Mouse (Mus musculus) neural tube, embryonic 13.5 days (tissue): Measurements from ENCODE around the gene Ptprcap. TPM values are rescaled to one million over a fixed set of nuclear protein-coding genes. Genes with fewer than 3 reads are reported as not detected.

Experiments used
- ATAC-seq: fragments of 200-750 bp; cut with Nextera tagmentation; 2 replicates; pipeline ENCODE4 v1.8.0; 2017; ENCODE audit warnings: low read depth, mild to moderate bottlenecking, moderate TSS enrichment, moderate library complexity
- H3K27ac ChIP-seq: fragments of 300-500 bp; sonication (generic); replicated peaks from 2 replicates; pipeline ENCODE4 v1.5.1; 2015; ENCODE audit warnings: moderate library complexity, mild to moderate bottlenecking, inconsistent platforms
- H3K27me3 ChIP-seq: fragments of 300-500 bp; sonication (generic); 2 replicates; pipeline ENCODE4 v1.6.1; 2015; ENCODE audit warnings: mild to moderate bottlenecking, inconsistent platforms
- H3K36me3 ChIP-seq: fragments of 300-500 bp; sonication (generic); 2 replicates; pipeline ENCODE4 v1.6.1; 2015; ENCODE audit warnings: mild to moderate bottlenecking, inconsistent platforms
- H3K4me1 ChIP-seq: fragments of 300-500 bp; sonication (generic); replicated peaks from 2 replicates; pipeline ENCODE4 v1.6.1; 2015; ENCODE audit warnings: inconsistent platforms
- H3K4me2 ChIP-seq: fragments of 300-500 bp; sonication (generic); 2 replicates; pipeline ENCODE4 v1.6.1; 2015; ENCODE audit warnings: inconsistent platforms, mild to moderate bottlenecking, moderate library complexity
- H3K4me3 ChIP-seq: fragments of 300-500 bp; sonication (generic); 2 replicates; pipeline ENCODE4 v1.5.1; 2015; ENCODE audit warnings: mild to moderate bottlenecking, inconsistent platforms
- H3K9ac ChIP-seq: fragments of 300-500 bp; sonication (generic); 2 replicates; pipeline ENCODE4 v1.6.1; 2015; ENCODE audit warnings: moderate library complexity, mild to moderate bottlenecking, inconsistent platforms
- H3K9me3 ChIP-seq: fragments of 300-500 bp; sonication (generic); 2 replicates; pipeline ENCODE4 v1.6.1; 2016; ENCODE audit warnings: inconsistent platforms
- WGBS: fragments of 180-500 bp; shearing (Covaris S2); methylation state at CpG from one replicate; pipeline ENCODE4 v1.1.7; 2015; 5-methylcytosine and 5-hydroxymethylcytosine counted together
- polyA plus RNA-seq: library from polyadenylated mRNA; unstranded; fragments of >200 nt; fragmentation: Nextera tagmentation; extraction: Ambion mirVana; gene quantifications from 2 replicates; pipeline ENCODE4 v1.2.1, GENCODE M21; 2015

The Ptprcap gene
- polyA plus RNA-seq, 1 experiment from 2014 or later = 0.54 TPM

GRCm38 (mm10) chr19:4163543-4163887, 10.1 kb downstream of the Ptprcap start:
- Histone ChIP-seq H3K4me3 (peak overlapping the region; percentile 71), H3K4me2 (peak overlapping the region; percentile 97), H3K36me3 (peaks cover 32% of the 10 kb centered on the region), H3K27me3 (no peaks in the 10 kb centered on the region), H3K9ac (peak overlapping the region; percentile 93), H3K4me1 (peaks cover 21% of the 10 kb centered on the region), H3K27ac (peak overlapping the region; percentile 85), H3K9me3 (no peaks in the 10 kb centered on the region)
- WGBS = 42% methylated on average over 4 of the region's 4 CpGs
- ATAC-seq = no peak; the same call in 1 of the 2 replicates

GRCm38 (mm10) chr19:4164100-4164499, 10.7 kb downstream of the Ptprcap start:
- peaks cover 27% of the 10 kb centered on the region for H3K36me3 ChIP-seq
- peaks cover 25% of the 10 kb centered on the region for H3K4me1 ChIP-seq
- peak overlapping the region; percentile 85 for H3K27ac ChIP-seq
- H3K9ac ChIP-seq = no peak overlapping the region
- H3K9me3 ChIP-seq = no peaks in the 10 kb centered on the region
- ATAC-seq = no peak
- 87% methylated on average over 3 of the region's 3 CpGs for WGBS
- no peak overlapping the region for H3K4me3 ChIP-seq
- no peak overlapping the region for H3K4me2 ChIP-seq
- H3K27me3 ChIP-seq = no peaks in the 10 kb centered on the region

- Histone ChIP-seq H3K27ac (no peak overlapping the region), H3K4me1 (peaks cover 27% of the 10 kb centered on the region), H3K36me3 (peaks cover 20% of the 10 kb centered on the region), H3K4me3 (no peak overlapping the region), H3K4me2 (no peak overlapping the region), H3K9ac (peak overlapping the region; percentile 36; the same call in 1 of the 2 replicates), H3K9me3 (no peaks in the 10 kb centered on the region), H3K27me3 (no peaks in the 10 kb centered on the region)
- WGBS = 80% methylated on average over 2 of the region's 2 CpGs
- no peak for ATAC-seq
Observed at GRCm38 (mm10) chr19:4164721-4165120, 11.3 kb downstream of the Ptprcap start.

GRCm38 (mm10) chr19:4166678-4167476, 13.5 kb downstream of the Ptprcap start:
- Histone ChIP-seq H3K4me2 (no peak overlapping the region), H3K27ac (no peak overlapping the region), H3K9ac (0 out of 2 replicates have a peak overlapping the region, but pooled peaks have one; percentile 8), H3K9me3 (no peaks in the 10 kb centered on the region), H3K36me3 (0 out of 2 replicates have a peak, but pooled peaks cover 2% of the 10 kb centered on the region), H3K4me3 (no peak overlapping the region), H3K4me1 (peaks cover 35% of the 10 kb centered on the region), H3K27me3 (no peaks in the 10 kb centered on the region)
- 80% methylated on average over 9 of the region's 9 CpGs for WGBS
- ATAC-seq = no peak

GRCm38 (mm10) chr19:4169378-4169784, 16.0 kb downstream of the Ptprcap start:
- peak overlapping the region; percentile 94 for H3K27ac ChIP-seq
- peak; percentile 94 for ATAC-seq
- peak overlapping the region; percentile 86 for H3K4me2 ChIP-seq
- peak overlapping the region; percentile 90 for H3K9ac ChIP-seq
- peak overlapping the region; percentile 44 for H3K4me3 ChIP-seq
- H3K27me3 ChIP-seq = no peaks in the 10 kb centered on the region
- H3K36me3 ChIP-seq = no peaks in the 10 kb centered on the region
- no peaks in the 10 kb centered on the region for H3K9me3 ChIP-seq
- peaks cover 16% of the 10 kb centered on the region for H3K4me1 ChIP-seq
- WGBS = under 1% methylated on average over 43 of the region's 43 CpGs

- H3K4me2 ChIP-seq = peak overlapping the region; percentile 86
- peaks cover 16% of the 10 kb centered on the region for H3K4me1 ChIP-seq
- peak overlapping the region; percentile 44 for H3K4me3 ChIP-seq
- no peaks in the 10 kb centered on the region for H3K36me3 ChIP-seq
- no peaks in the 10 kb centered on the region for H3K27me3 ChIP-seq
- peak; percentile 56 for ATAC-seq
- peak overlapping the region; percentile 94 for H3K27ac ChIP-seq
- 6% methylated on average over 27 of the region's 27 CpGs for WGBS
- H3K9ac ChIP-seq = peak overlapping the region; percentile 90
- H3K9me3 ChIP-seq = no peaks in the 10 kb centered on the region
Observed at GRCm38 (mm10) chr19:4169810-4170209, 16.4 kb downstream of the Ptprcap start.

GRCm38 (mm10) chr19:4170723-4171392, 17.5 kb downstream of the Ptprcap start:
- Histone ChIP-seq H3K27ac (no peak overlapping the region), H3K36me3 (no peaks in the 10 kb centered on the region), H3K27me3 (no peaks in the 10 kb centered on the region), H3K9ac (0 out of 2 replicates have a peak overlapping the region, but pooled peaks have one; percentile 17), H3K9me3 (no peaks in the 10 kb centered on the region), H3K4me3 (no peak overlapping the region), H3K4me1 (peaks cover 26% of the 10 kb centered on the region), H3K4me2 (no peak overlapping the region)
- WGBS = 96% methylated on average over 10 of the region's 10 CpGs
- ATAC-seq = no peak

GRCm38 (mm10) chr19:4171393-4172290, 18.2 kb downstream of the Ptprcap start:
- no peaks in the 10 kb centered on the region for H3K9me3 ChIP-seq
- H3K4me1 ChIP-seq = peaks cover 27% of the 10 kb centered on the region
- 0 out of 2 replicates have a peak overlapping the region, but pooled peaks have one; percentile 17 for H3K9ac ChIP-seq
- no peak overlapping the region for H3K27ac ChIP-seq
- no peaks in the 10 kb centered on the region; the same call in 1 of the 2 replicates for H3K27me3 ChIP-seq
- no peak overlapping the region for H3K4me3 ChIP-seq
- 73% methylated on average over 13 of the region's 13 CpGs for WGBS
- H3K4me2 ChIP-seq = no peak overlapping the region
- no peaks in the 10 kb centered on the region for H3K36me3 ChIP-seq
- ATAC-seq = no peak

- WGBS = 63% methylated on average over 11 of the region's 11 CpGs
- Histone ChIP-seq H3K4me1 (peaks cover 27% of the 10 kb centered on the region), H3K36me3 (no peaks in the 10 kb centered on the region), H3K9ac (peak overlapping the region; percentile 18; the same call in 1 of the 2 replicates), H3K27ac (no peak overlapping the region), H3K4me3 (no peak overlapping the region), H3K27me3 (peaks cover 3% of the 10 kb centered on the region; the same call in 1 of the 2 replicates), H3K4me2 (no peak overlapping the region), H3K9me3 (no peaks in the 10 kb centered on the region)
- ATAC-seq = no peak
Observed at GRCm38 (mm10) chr19:4172925-4173324, 19.5 kb downstream of the Ptprcap start.

- 5% methylated on average over 11 of the region's 11 CpGs for WGBS
- Histone ChIP-seq H3K4me2 (peak within 1 kb of the TSS; percentile 44), H3K4me1 (peaks cover 13% of the 10 kb centered on the region), H3K36me3 (no peaks in the 10 kb centered on the region), H3K9ac (peak within 1 kb of the TSS; percentile 58), H3K27ac (peak within 1 kb of the TSS; percentile 62), H3K9me3 (no peaks in the 10 kb centered on the region), H3K4me3 (peak within 1 kb of the TSS; percentile 6; the same call in 1 of the 2 replicates), H3K27me3 (peaks cover 3% of the 10 kb centered on the region; the same call in 1 of the 2 replicates)
- no peak for ATAC-seq
Observed at GRCm38 (mm10) chr19:4175368-4175947, 22.1 kb downstream of the Ptprcap start, which contains the start of gene Carns1. Gene Carns1 (minus strand): TSS chr19:4175479.

GRCm38 (mm10) chr19:4180411-4180810, 27.0 kb downstream of the Ptprcap start:
- ATAC-seq = no peak
- 86% methylated on average over 7 of the region's 7 CpGs for WGBS
- no peaks in the 10 kb centered on the region for H3K9me3 ChIP-seq

More at GRCm38 (mm10) chr19:4180411-4180810, 27.0 kb downstream of the Ptprcap start:
- Histone ChIP-seq H3K4me1 (peaks cover 27% of the 10 kb centered on the region), H3K27me3 (peaks cover 3% of the 10 kb centered on the region; the same call in 1 of the 2 replicates), H3K36me3 (no peaks in the 10 kb centered on the region), H3K27ac (no peak overlapping the region), H3K4me2 (no peak overlapping the region), H3K4me3 (no peak overlapping the region), H3K9ac (no peak overlapping the region)
